Mouse (Mus musculus) erythroblast, embryonic 14.5 days (primary cell): ENCODE data around the gene Ecel1. TPM values are rescaled to one million over a fixed set of nuclear protein-coding genes. Genes with fewer than 3 reads are reported as not detected.

Source experiments
- H3K27me3 ChIP-seq: 2 replicates; pipeline ENCODE4 v1.6.1; 2012; ENCODE audit warnings: inconsistent platforms; ENCODE audit not compliant: control insufficient read depth
- H3K36me3 ChIP-seq: 2 replicates; pipeline ENCODE4 v1.6.1; 2012; ENCODE audit warnings: mild to moderate bottlenecking, inconsistent platforms; ENCODE audit not compliant: control insufficient read depth
- H3K4me1 ChIP-seq: 2 replicates; pipeline ENCODE4 v1.6.1; 2012; ENCODE audit warnings: inconsistent platforms; ENCODE audit not compliant: control insufficient read depth
- H3K4me3 ChIP-seq: replicated peaks from 2 replicates; pipeline ENCODE3; 2012; ENCODE audit warnings: moderate library complexity, mild to moderate bottlenecking, inconsistent platforms
- H3K9me3 ChIP-seq: 2 replicates; pipeline ENCODE4 v1.6.1; 2012; ENCODE audit warnings: low read length, inconsistent platforms, mixed read lengths; ENCODE audit not compliant: control insufficient read depth
- GATA1 ChIP-seq: IDR thresholded peaks from 2 replicates; pipeline ENCODE4 v1.6.1; 2012; ENCODE audit warnings: low read length, inconsistent platforms, mixed read lengths
- TAL1 ChIP-seq: IDR thresholded peaks from 3 replicates; pipeline ENCODE4 v1.6.1; 2012; ENCODE audit warnings: low read length, inconsistent platforms, mixed read lengths
- polyA plus RNA-seq: library from polyadenylated mRNA; stranded (reverse); fragments of >175 nt; gene quantifications from 2 replicates; pipeline ENCODE4 v1.2.3, GENCODE M21; 2012

Ecel1 gene
- polyA plus RNA-seq, 1 experiment = not detected

DNA sequence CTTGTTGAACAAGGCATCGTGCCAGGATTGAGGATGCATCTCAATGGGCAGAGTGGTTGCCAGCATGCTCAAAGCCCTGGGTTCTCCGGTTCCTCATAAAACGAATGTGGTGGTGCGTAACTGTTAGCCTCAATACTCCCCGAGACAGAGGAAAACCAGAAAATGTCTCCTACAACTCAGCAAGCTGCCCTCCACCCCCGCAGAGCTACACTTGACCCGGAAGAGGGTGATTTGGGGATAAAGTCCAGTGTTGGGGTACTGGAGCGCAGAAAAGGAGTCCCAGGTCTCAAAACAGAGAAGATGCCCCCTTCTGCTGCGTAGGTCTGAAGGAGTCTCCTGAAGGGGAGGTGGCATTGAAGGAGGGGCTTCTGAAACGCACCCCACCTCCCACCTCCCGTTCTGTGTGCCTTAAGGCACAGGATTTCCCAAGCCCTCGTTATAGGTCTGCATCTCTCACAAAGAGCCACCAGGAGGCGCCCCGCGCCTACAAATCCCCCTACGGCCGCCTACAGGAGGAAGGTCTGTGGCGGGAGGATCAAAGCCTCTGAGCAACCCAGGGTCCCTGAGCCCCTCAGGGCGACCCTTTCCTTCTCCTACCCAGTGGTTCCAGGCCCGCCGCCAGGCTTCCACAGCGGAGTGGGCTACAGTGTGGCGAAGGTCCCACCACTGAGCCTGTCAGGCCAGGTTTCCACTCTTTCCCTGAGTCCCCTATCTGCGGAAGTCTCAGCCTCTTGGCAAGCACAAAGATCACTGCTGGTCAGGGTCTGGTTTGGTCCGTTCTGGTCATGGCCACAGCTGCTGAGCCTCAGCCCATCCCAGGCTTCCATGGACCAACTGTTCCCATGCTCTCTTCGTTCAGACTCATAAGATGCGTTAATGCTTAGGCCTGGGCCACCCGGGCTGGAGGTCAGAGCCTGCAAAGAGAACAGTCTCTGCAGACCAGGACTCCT, 18.0 kb upstream of the Ecel1 start:
- Histone ChIP-seq H3K9me3 (no peaks in the 10 kb centered on the region), H3K27me3 (peaks cover 20% of the 10 kb centered on the region), H3K36me3 (no peaks in the 10 kb centered on the region), H3K4me1 (no peaks in the 10 kb centered on the region), H3K4me3 (no peak overlapping the region)
- TF ChIP-seq GATA1 (no peak), TAL1 (no peak)

DNA sequence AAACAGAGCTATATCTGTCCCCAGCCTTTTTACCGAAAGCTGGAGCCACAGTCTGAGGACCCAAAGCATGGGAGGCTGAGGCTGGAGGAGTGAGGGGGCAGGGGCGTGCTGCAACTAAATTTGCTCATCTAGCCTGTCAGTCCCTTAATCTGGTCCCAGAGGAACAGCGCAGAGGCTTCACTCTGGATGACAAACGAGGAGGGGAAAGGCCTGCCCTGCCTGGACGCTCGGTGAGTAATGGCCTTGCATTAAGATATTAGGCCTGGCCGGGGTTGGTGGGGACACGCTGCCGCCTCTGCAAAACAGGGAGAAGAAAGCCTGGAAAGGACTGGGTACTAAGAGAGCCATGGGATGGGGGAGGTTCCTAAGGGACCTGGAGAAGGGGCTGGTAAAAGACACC, 16.0 kb upstream of the Ecel1 start:
- Histone ChIP-seq H3K36me3 (no peaks in the 10 kb centered on the region), H3K9me3 (no peaks in the 10 kb centered on the region), H3K4me3 (no peak overlapping the region), H3K27me3 (peaks cover 24% of the 10 kb centered on the region), H3K4me1 (no peaks in the 10 kb centered on the region)
- no peak for TF ChIP-seq TAL1
- no peak for TF ChIP-seq GATA1

DNA sequence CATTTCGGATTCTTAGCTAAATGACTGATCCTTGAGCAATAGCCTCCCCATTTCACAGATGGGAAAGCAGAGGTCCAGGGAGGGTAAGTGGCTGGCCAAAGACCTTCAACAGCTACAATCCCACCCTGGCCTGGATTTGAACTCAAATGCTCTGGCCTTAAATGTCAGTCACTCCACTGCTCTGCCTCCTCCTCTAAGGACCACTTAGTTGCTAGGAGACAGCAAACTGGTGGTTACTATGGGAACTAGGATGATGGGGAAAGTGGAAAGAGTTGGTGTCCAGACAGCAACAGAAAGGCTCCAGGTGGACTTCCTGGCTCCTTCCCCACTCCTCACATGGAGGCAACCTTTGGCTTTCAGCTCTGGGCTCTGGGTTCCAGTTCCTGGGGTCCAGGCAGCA, 15.0 kb upstream of the Ecel1 start:
- Histone ChIP-seq H3K36me3 (no peaks in the 10 kb centered on the region), H3K4me3 (no peak overlapping the region), H3K27me3 (peaks cover 24% of the 10 kb centered on the region), H3K4me1 (no peaks in the 10 kb centered on the region), H3K9me3 (no peaks in the 10 kb centered on the region)
- TF ChIP-seq TAL1 (no peak), GATA1 (no peak)

DNA sequence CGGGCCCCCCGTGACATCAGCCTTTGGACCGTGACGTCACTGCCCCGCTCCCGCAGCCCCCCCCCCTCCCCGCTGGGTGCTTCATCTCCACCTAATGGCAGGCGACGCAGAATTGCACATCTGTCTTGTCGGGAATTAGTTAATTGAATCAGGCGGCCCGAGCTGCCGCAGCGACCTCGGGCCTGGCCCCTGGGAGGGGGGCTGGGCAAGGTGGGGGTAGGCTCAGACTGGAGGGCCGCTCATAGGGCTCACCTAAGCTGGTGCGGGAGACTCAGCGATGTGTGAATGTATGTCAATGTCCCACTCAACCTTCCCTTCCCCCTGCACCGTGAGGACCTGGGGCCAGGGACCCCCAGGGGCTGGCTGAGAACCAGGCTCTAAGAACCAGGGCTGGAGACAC, 14.1 kb upstream of the Ecel1 start:
- Histone ChIP-seq H3K4me1 (no peaks in the 10 kb centered on the region), H3K36me3 (no peaks in the 10 kb centered on the region), H3K27me3 (peaks cover 24% of the 10 kb centered on the region), H3K9me3 (no peaks in the 10 kb centered on the region), H3K4me3 (no peak overlapping the region)
- TF ChIP-seq TAL1 = no peak
- TF ChIP-seq GATA1 = no peak

- no peak for TF ChIP-seq TAL1
- TF ChIP-seq GATA1 = no peak
- Histone ChIP-seq H3K36me3 (no peaks in the 10 kb centered on the region), H3K27me3 (peaks cover 17% of the 10 kb centered on the region), H3K4me3 (no peak overlapping the region), H3K9me3 (no peaks in the 10 kb centered on the region), H3K4me1 (no peaks in the 10 kb centered on the region)
Observed at GRCm38 (mm10) chr1:87164796-87165184, 8.5 kb upstream of the Ecel1 start.

DNA sequence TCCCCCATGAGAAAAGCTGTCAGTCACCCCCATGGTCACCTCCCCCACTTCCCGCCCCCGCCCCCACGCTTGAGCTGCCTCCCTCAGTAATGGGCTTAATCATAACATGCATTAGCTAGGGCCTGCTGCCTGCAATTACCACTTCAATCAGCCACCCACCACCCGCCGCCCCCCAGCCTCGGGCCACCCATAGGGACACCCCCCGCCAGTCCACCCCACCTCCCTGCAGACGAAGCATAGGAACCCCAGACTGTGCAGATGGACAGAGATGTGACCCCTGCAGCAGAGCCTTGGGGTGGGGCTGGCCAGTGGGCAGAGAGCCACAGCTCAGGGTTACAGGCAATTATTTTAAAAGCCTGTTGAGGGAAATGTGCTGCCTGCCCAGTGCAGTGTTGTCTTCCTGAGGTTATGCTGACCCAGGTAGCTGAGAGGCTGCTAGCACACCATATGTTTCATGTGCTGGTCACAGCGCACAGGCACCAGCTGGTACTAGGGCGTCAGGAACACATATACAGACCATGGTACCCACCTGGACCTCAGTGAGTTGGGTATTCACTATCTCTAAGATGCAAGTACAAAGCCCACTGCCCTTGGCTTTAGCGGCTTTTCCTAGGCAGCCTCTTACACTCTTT, 8.0 kb upstream of the Ecel1 start:
- TF ChIP-seq TAL1 (no peak), GATA1 (no peak)
- Histone ChIP-seq H3K36me3 (no peaks in the 10 kb centered on the region), H3K4me3 (no peak overlapping the region), H3K9me3 (no peaks in the 10 kb centered on the region), H3K27me3 (peaks cover 14% of the 10 kb centered on the region), H3K4me1 (no peaks in the 10 kb centered on the region)

DNA sequence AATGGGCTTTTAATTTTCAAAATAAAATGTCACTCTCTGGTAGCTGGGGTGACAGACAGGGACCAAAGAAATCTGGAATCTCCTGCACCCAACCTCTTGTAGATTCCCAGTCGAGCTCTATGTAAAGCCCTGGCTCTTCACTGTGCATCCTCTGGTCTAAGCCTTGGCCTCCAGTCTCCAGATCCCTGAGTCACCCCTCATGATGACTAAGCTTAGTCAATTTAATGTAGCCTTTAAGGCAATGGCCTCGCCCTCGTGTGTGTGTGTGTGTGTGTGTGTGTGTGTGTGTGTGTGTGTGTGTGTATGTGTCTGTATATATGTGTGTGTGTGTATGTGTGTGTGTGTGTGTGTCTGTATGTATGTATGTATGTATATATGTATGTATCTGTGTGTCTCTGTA, 3.1 kb upstream of the Ecel1 start:
- Histone ChIP-seq H3K4me1 (no peaks in the 10 kb centered on the region), H3K9me3 (no peaks in the 10 kb centered on the region), H3K4me3 (no peak overlapping the region), H3K36me3 (no peaks in the 10 kb centered on the region), H3K27me3 (peaks cover 49% of the 10 kb centered on the region)
- no peak for TF ChIP-seq GATA1
- no peak for TF ChIP-seq TAL1

- Histone ChIP-seq H3K36me3 (no peaks in the 10 kb centered on the region), H3K4me1 (no peaks in the 10 kb centered on the region), H3K4me3 (no peak overlapping the region), H3K27me3 (peaks cover 77% of the 10 kb centered on the region), H3K9me3 (no peaks in the 10 kb centered on the region)
- TF ChIP-seq GATA1 = no peak
- no peak for TF ChIP-seq TAL1
Observed at GRCm38 (mm10) chr1:87155531-87156198, 656 bp downstream of the Ecel1 start.
